Mouse (Mus musculus) spleen, adult 2 months (tissue): Measurements from ENCODE around the gene Ldlrad3. TPM values are rescaled to one million over a fixed set of nuclear protein-coding genes. Genes with fewer than 3 reads are reported as not detected.

Experiments
- DNase-seq, 2 experiments: peaks; one replicate each; pipeline versions ENCODE4 v3.0.0 to v3.0.0-alpha.2; 2012 to 2021; ENCODE audit warnings: low spot score in 2 of 2, low read depth in 1 of 2
- H3K27ac ChIP-seq: fragments of 200-500 bp; 2 replicates; pipeline ENCODE4 v1.5.1; 2012; ENCODE audit warnings: low read length, inconsistent platforms; ENCODE audit not compliant: insufficient read depth
- H3K27me3 ChIP-seq: fragments of 200-500 bp; 2 replicates; pipeline ENCODE4 v1.6.1; 2012; ENCODE audit warnings: mild to moderate bottlenecking, moderate library complexity, low read length, inconsistent platforms; ENCODE audit not compliant: control insufficient read depth, insufficient read depth
- H3K36me3 ChIP-seq: fragments of 200-500 bp; 2 replicates; pipeline ENCODE4 v1.6.1; 2012; ENCODE audit warnings: mild to moderate bottlenecking, low read length, inconsistent platforms; ENCODE audit not compliant: control insufficient read depth, insufficient read depth
- H3K4me1 ChIP-seq: fragments of 200-500 bp; 2 replicates; pipeline ENCODE4 v1.6.1; 2011; ENCODE audit warnings: inconsistent platforms; ENCODE audit not compliant: control insufficient read depth, insufficient read depth, insufficient read length
- H3K4me3 ChIP-seq: fragments of 200-500 bp; 2 replicates; pipeline ENCODE4 v1.5.1; 2011; ENCODE audit warnings: mild to moderate bottlenecking, inconsistent platforms; ENCODE audit not compliant: insufficient read depth, insufficient read length; ENCODE audit errors: extremely low read depth
- CTCF ChIP-seq: fragments of 200-500 bp; IDR thresholded peaks from 2 replicates; pipeline ENCODE4 v1.5.1; 2011; ENCODE audit warnings: mild to moderate bottlenecking, inconsistent platforms; ENCODE audit not compliant: insufficient read depth, insufficient read length, insufficient replicate concordance; ENCODE audit errors: extremely low read depth
- POLR2A ChIP-seq: fragments of 200-500 bp; IDR thresholded peaks from 2 replicates; pipeline ENCODE4 v1.6.1; 2011; ENCODE audit warnings: low read depth, low read length, inconsistent platforms
- WGBS: fragments of 180-500 bp; shearing (Covaris S2); methylation state at CpG from one replicate; pipeline ENCODE4 v1.1.7; 2018; 5-methylcytosine and 5-hydroxymethylcytosine counted together
- polyA plus RNA-seq: library from polyadenylated mRNA; depleted of rRNA; stranded (reverse); fragments of >200 nt; gene quantifications from 2 replicates; pipeline ENCODE4 v1.2.3, GENCODE M21; 2012

Ldlrad3 gene
- polyA plus RNA-seq, 1 experiment, result 3.5 TPM

- Histone ChIP-seq H3K27me3 (no peaks in the 10 kb centered on the region), H3K4me3 (no peak overlapping the region), H3K36me3 (no peaks in the 10 kb centered on the region), H3K4me1 (peaks cover 23% of the 10 kb centered on the region; the same call in 1 of the 2 replicates), H3K27ac (no peak overlapping the region)
- 59% methylated on average over 9 of the region's 9 CpGs for WGBS
- DNase-seq, result peak in 1 of 2 experiments; percentile 24
- TF ChIP-seq POLR2A (no peak), CTCF (no peak)
Observed at GRCm38 (mm10) chr2:102032713-102033343, 153.4 kb downstream of the Ldlrad3 start.

- Histone ChIP-seq H3K27ac (no peak overlapping the region), H3K4me3 (no peak overlapping the region), H3K27me3 (no peaks in the 10 kb centered on the region), H3K4me1 (peaks cover 13% of the 10 kb centered on the region; the same call in 1 of the 2 replicates), H3K36me3 (no peaks in the 10 kb centered on the region)
- TF ChIP-seq POLR2A (no peak), CTCF (peak; percentile 73; the same call in 1 of the 2 replicates)
- peak; percentile 38 to 57 for DNase-seq
- 24% methylated on average over 5 of the region's 5 CpGs for WGBS
Observed at GRCm38 (mm10) chr2:102030652-102031051, 155.5 kb downstream of the Ldlrad3 start.

GRCm38 (mm10) chr2:102030152-102030551 lies 156.0 kb downstream of the Ldlrad3 start:
- no peak overlapping the region for H3K4me3 ChIP-seq
- H3K4me1 ChIP-seq, result peaks cover 13% of the 10 kb centered on the region; the same call in 1 of the 2 replicates
- DNase-seq, result no peak
- TF ChIP-seq POLR2A (no peak), CTCF (no peak)
- no peaks in the 10 kb centered on the region for H3K27me3 ChIP-seq
- H3K36me3 ChIP-seq, result no peaks in the 10 kb centered on the region
- H3K27ac ChIP-seq, result no peak overlapping the region
- WGBS, result 79% methylated on average over 6 of the region's 6 CpGs

GRCm38 (mm10) chr2:102029682-102030081 lies 156.5 kb downstream of the Ldlrad3 start:
- DNase-seq, result no peak
- H3K27me3 ChIP-seq, result no peaks in the 10 kb centered on the region

GRCm38 (mm10) chr2:102027265-102027664 lies 158.9 kb downstream of the Ldlrad3 start:
- DNase-seq, result no peak
- no peaks in the 10 kb centered on the region; the same call in 1 of the 2 replicates for H3K4me1 ChIP-seq
- 91% methylated on average over 7 of the region's 7 CpGs for WGBS
- no peaks in the 10 kb centered on the region for H3K27me3 ChIP-seq
- no peak overlapping the region for H3K4me3 ChIP-seq
- no peaks in the 10 kb centered on the region for H3K36me3 ChIP-seq
- H3K27ac ChIP-seq, result no peak overlapping the region
- TF ChIP-seq POLR2A (no peak), CTCF (no peak)

More at GRCm38 (mm10) chr2:102029682-102030081, 156.5 kb downstream of the Ldlrad3 start:
- no peak overlapping the region for H3K27ac ChIP-seq
- WGBS, result 84% methylated on average over 5 of the region's 5 CpGs
- no peak overlapping the region for H3K4me3 ChIP-seq
- no peaks in the 10 kb centered on the region for H3K36me3 ChIP-seq
- TF ChIP-seq CTCF (no peak), POLR2A (no peak)
- H3K4me1 ChIP-seq, result peaks cover 13% of the 10 kb centered on the region; the same call in 1 of the 2 replicates

- Histone ChIP-seq H3K4me3 (no peak overlapping the region), H3K27ac (no peak overlapping the region), H3K27me3 (no peaks in the 10 kb centered on the region), H3K4me1 (no peaks in the 10 kb centered on the region; the same call in 1 of the 2 replicates), H3K36me3 (no peaks in the 10 kb centered on the region)
- no peak for DNase-seq
- WGBS, result 61% methylated on average over 9 of the region's 9 CpGs
- TF ChIP-seq POLR2A (no peak), CTCF (no peak)
Observed at GRCm38 (mm10) chr2:102026156-102026555, 160.0 kb downstream of the Ldlrad3 start.

GRCm38 (mm10) chr2:102024483-102024882 lies 161.7 kb downstream of the Ldlrad3 start:
- Histone ChIP-seq H3K27me3 (no peaks in the 10 kb centered on the region), H3K27ac (no peak overlapping the region), H3K4me1 (no peaks in the 10 kb centered on the region), H3K36me3 (no peaks in the 10 kb centered on the region), H3K4me3 (no peak overlapping the region)
- no peak for DNase-seq
- 92% methylated on average over 8 of the region's 8 CpGs for WGBS
- TF ChIP-seq CTCF (no peak), POLR2A (no peak)
